Mouse (Mus musculus): ENCODE measurements around the gene Edc4.

GRCm38 (mm10) chr8:105932525-105932924, 51.8 kb downstream of the Edc4 start:
- TF ChIP-seq CTCF (IDR thresholded peaks at IDR 0.05; ENCODE audit: borderline replicate concordance, control insufficient read depth, extremely low read depth, insufficient read depth, low read length, poor library complexity) (no peak), POLR2A (IDR thresholded peaks at IDR 0.05; ENCODE audit: control insufficient read depth, extremely low read depth, insufficient read depth, low read length, poor library complexity) (no peak)

Measured in thymus, adult 2 months (tissue).